Mouse (Mus musculus): ENCODE data around the gene Kcnma1. TPM values are rescaled to one million over a fixed set of nuclear protein-coding genes. Genes with fewer than 3 reads are reported as not detected.

Kcnma1 gene
- polyA plus RNA-seq, 1 experiment from 2014 or later, result 0.31 TPM

GRCm38 (mm10) chr14:23385776-23386608, 628.3 kb downstream of the Kcnma1 start:
- Histone ChIP-seq H3K4me2 (ENCODE audit: low read length) (no peak overlapping the region), H3K4me1 (ENCODE audit: control insufficient read depth in 2 of 2, insufficient read depth in 2 of 2, low read length in 2 of 2) (peaks cover 3 to 4% of the 10 kb centered on the region in 2 experiments; a peak in 2 of 4 replicates), H3K9me3 (ENCODE audit: control insufficient read depth, low read length) (no peaks in the 10 kb centered on the region), H3K9ac (ENCODE audit: low read length) (no peak overlapping the region), H3K27ac (replicated peaks in 1 of 2; ENCODE audit: control insufficient read depth in 1 of 2, insufficient read depth in 1 of 2, low read depth in 2 of 2, low read length in 2 of 2) (no peak overlapping the region), H3K27me3 (ENCODE audit: control insufficient read depth, insufficient read depth, low read length) (no peaks in the 10 kb centered on the region), H3K36me3 (ENCODE audit: control insufficient read depth, insufficient read depth, low read length) (no peaks in the 10 kb centered on the region), H3K4me3 (ENCODE audit: control insufficient read depth in 1 of 2, insufficient read depth in 1 of 2, low read depth in 1 of 2, low read length in 2 of 2) (no peak overlapping the region)
- ATAC-seq (ENCODE audit: insufficient number of reproducible peaks, insufficient read depth, low FRiP score, low read depth), result no peak
- 33% methylated on average over 11 of the region's 11 CpGs for WGBS

- no peak overlapping the region for H3K4me3 ChIP-seq (ENCODE audit: control insufficient read depth in 1 of 2, insufficient read depth in 1 of 2, low read depth in 1 of 2, low read length in 2 of 2)
- no peak overlapping the region for H3K27ac ChIP-seq (replicated peaks in 1 of 2; ENCODE audit: control insufficient read depth in 1 of 2, insufficient read depth in 1 of 2, low read depth in 2 of 2, low read length in 2 of 2)
- H3K36me3 ChIP-seq (ENCODE audit: control insufficient read depth, insufficient read depth, low read length), result no peaks in the 10 kb centered on the region
- H3K27me3 ChIP-seq (ENCODE audit: control insufficient read depth, insufficient read depth, low read length), result no peaks in the 10 kb centered on the region
- H3K4me2 ChIP-seq (ENCODE audit: low read length), result no peak overlapping the region
- no peaks in the 10 kb centered on the region for H3K9me3 ChIP-seq (ENCODE audit: control insufficient read depth, low read length)
- H3K4me1 ChIP-seq (ENCODE audit: control insufficient read depth in 2 of 2, insufficient read depth in 2 of 2, low read length in 2 of 2), result peaks cover 4 to 5% of the 10 kb centered on the region in 2 experiments
- H3K9ac ChIP-seq (ENCODE audit: low read length), result no peak overlapping the region
- no peak for ATAC-seq (ENCODE audit: insufficient number of reproducible peaks, insufficient read depth, low FRiP score, low read depth)
- 68% methylated on average over 6 of the region's 6 CpGs for WGBS
Measured at GRCm38 (mm10) chr14:23378351-23379087, 635.8 kb downstream of the Kcnma1 start.

GRCm38 (mm10) chr14:23372021-23372420, 642.3 kb downstream of the Kcnma1 start:
- no peaks in the 10 kb centered on the region for H3K27me3 ChIP-seq (ENCODE audit: control insufficient read depth, insufficient read depth, low read length)
- no peak for ATAC-seq (ENCODE audit: insufficient number of reproducible peaks, insufficient read depth, low FRiP score, low read depth)
- H3K9ac ChIP-seq (ENCODE audit: low read length), result no peak overlapping the region
- no peaks in the 10 kb centered on the region for H3K36me3 ChIP-seq (ENCODE audit: control insufficient read depth, insufficient read depth, low read length)
- H3K27ac ChIP-seq (replicated peaks in 1 of 2; ENCODE audit: control insufficient read depth in 1 of 2, insufficient read depth in 1 of 2, low read depth in 2 of 2, low read length in 2 of 2), result no peak overlapping the region
- H3K4me1 ChIP-seq (ENCODE audit: control insufficient read depth in 2 of 2, insufficient read depth in 2 of 2, low read length in 2 of 2), result peaks cover under 1 to 3% of the 10 kb centered on the region in 2 experiments; a peak in 2 of 4 replicates
- no peak overlapping the region for H3K4me3 ChIP-seq (ENCODE audit: control insufficient read depth in 1 of 2, insufficient read depth in 1 of 2, low read depth in 1 of 2, low read length in 2 of 2)
- no peaks in the 10 kb centered on the region for H3K9me3 ChIP-seq (ENCODE audit: control insufficient read depth, low read length)
- H3K4me2 ChIP-seq (ENCODE audit: low read length), result no peak overlapping the region
- WGBS, result 76% methylated on average over 3 of the region's 3 CpGs

GRCm38 (mm10) chr14:23360491-23360995, 653.7 kb downstream of the Kcnma1 start:
- no peak overlapping the region for H3K4me2 ChIP-seq (ENCODE audit: low read length)
- 60% methylated on average over 11 of the region's 11 CpGs for WGBS

GRCm38 (mm10) chr14:23358776-23359175, 655.5 kb downstream of the Kcnma1 start:
- WGBS, result 92% methylated on average over 6 of the region's 6 CpGs
- no peak for ATAC-seq (ENCODE audit: insufficient number of reproducible peaks, insufficient read depth, low FRiP score, low read depth)

More at GRCm38 (mm10) chr14:23360491-23360995, 653.7 kb downstream of the Kcnma1 start:
- Histone ChIP-seq H3K9me3 (ENCODE audit: control insufficient read depth, low read length) (no peaks in the 10 kb centered on the region), H3K4me3 (ENCODE audit: control insufficient read depth in 1 of 2, insufficient read depth in 1 of 2, low read depth in 1 of 2, low read length in 2 of 2) (no peak overlapping the region), H3K27me3 (ENCODE audit: control insufficient read depth, insufficient read depth, low read length) (no peaks in the 10 kb centered on the region), H3K27ac (replicated peaks in 1 of 2; ENCODE audit: control insufficient read depth in 1 of 2, insufficient read depth in 1 of 2, low read depth in 2 of 2, low read length in 2 of 2) (no peak overlapping the region), H3K9ac (ENCODE audit: low read length) (no peak overlapping the region), H3K36me3 (ENCODE audit: control insufficient read depth, insufficient read depth, low read length) (no peaks in the 10 kb centered on the region), H3K4me1 (ENCODE audit: control insufficient read depth in 2 of 2, insufficient read depth in 2 of 2, low read length in 2 of 2) (no peaks in the 10 kb centered on the region)
- ATAC-seq (ENCODE audit: insufficient number of reproducible peaks, insufficient read depth, low FRiP score, low read depth), result no peak

GRCm38 (mm10) chr14:23357529-23358278, 656.6 kb downstream of the Kcnma1 start:
- no peaks in the 10 kb centered on the region for H3K9me3 ChIP-seq (ENCODE audit: control insufficient read depth, low read length)
- no peak for ATAC-seq (ENCODE audit: insufficient number of reproducible peaks, insufficient read depth, low FRiP score, low read depth)
- no peak overlapping the region for H3K4me2 ChIP-seq (ENCODE audit: low read length)
- 80% methylated on average over 8 of the region's 8 CpGs for WGBS
- H3K27ac ChIP-seq (replicated peaks in 1 of 2; ENCODE audit: control insufficient read depth in 1 of 2, insufficient read depth in 1 of 2, low read depth in 2 of 2, low read length in 2 of 2), result no peak overlapping the region
- no peaks in the 10 kb centered on the region for H3K4me1 ChIP-seq (ENCODE audit: control insufficient read depth in 2 of 2, insufficient read depth in 2 of 2, low read length in 2 of 2)
- no peaks in the 10 kb centered on the region for H3K27me3 ChIP-seq (ENCODE audit: control insufficient read depth, insufficient read depth, low read length)
- no peak overlapping the region for H3K9ac ChIP-seq (ENCODE audit: low read length)
- H3K36me3 ChIP-seq (ENCODE audit: control insufficient read depth, insufficient read depth, low read length), result no peaks in the 10 kb centered on the region
- H3K4me3 ChIP-seq (ENCODE audit: control insufficient read depth in 1 of 2, insufficient read depth in 1 of 2, low read depth in 1 of 2, low read length in 2 of 2), result no peak overlapping the region

More at GRCm38 (mm10) chr14:23358776-23359175, 655.5 kb downstream of the Kcnma1 start:
- Histone ChIP-seq H3K9me3 (ENCODE audit: control insufficient read depth, low read length) (no peaks in the 10 kb centered on the region), H3K27me3 (ENCODE audit: control insufficient read depth, insufficient read depth, low read length) (no peaks in the 10 kb centered on the region), H3K4me2 (ENCODE audit: low read length) (no peak overlapping the region), H3K4me1 (ENCODE audit: control insufficient read depth in 2 of 2, insufficient read depth in 2 of 2, low read length in 2 of 2) (no peaks in the 10 kb centered on the region), H3K9ac (ENCODE audit: low read length) (no peak overlapping the region), H3K36me3 (ENCODE audit: control insufficient read depth, insufficient read depth, low read length) (no peaks in the 10 kb centered on the region), H3K4me3 (ENCODE audit: control insufficient read depth in 1 of 2, insufficient read depth in 1 of 2, low read depth in 1 of 2, low read length in 2 of 2) (no peak overlapping the region), H3K27ac (replicated peaks in 1 of 2; ENCODE audit: control insufficient read depth in 1 of 2, insufficient read depth in 1 of 2, low read depth in 2 of 2, low read length in 2 of 2) (no peak overlapping the region)

GRCm38 (mm10) chr14:23326786-23327185, 687.5 kb downstream of the Kcnma1 start:
- H3K4me2 ChIP-seq (ENCODE audit: low read length), result no peak overlapping the region
- ATAC-seq (ENCODE audit: insufficient number of reproducible peaks, insufficient read depth, low FRiP score, low read depth), result no peak
- no peaks in the 10 kb centered on the region for H3K9me3 ChIP-seq (ENCODE audit: control insufficient read depth, low read length)
- H3K27me3 ChIP-seq (ENCODE audit: control insufficient read depth, insufficient read depth, low read length), result no peaks in the 10 kb centered on the region
- no peaks in the 10 kb centered on the region for H3K36me3 ChIP-seq (ENCODE audit: control insufficient read depth, insufficient read depth, low read length)
- WGBS, result 70% methylated on average over 3 of the region's 3 CpGs
- H3K27ac ChIP-seq (replicated peaks in 1 of 2; ENCODE audit: control insufficient read depth in 1 of 2, insufficient read depth in 1 of 2, low read depth in 2 of 2, low read length in 2 of 2), result no peak overlapping the region
- H3K4me1 ChIP-seq (ENCODE audit: control insufficient read depth in 2 of 2, insufficient read depth in 2 of 2, low read length in 2 of 2), result no peaks in the 10 kb centered on the region
- H3K9ac ChIP-seq (ENCODE audit: low read length), result no peak overlapping the region
- no peak overlapping the region for H3K4me3 ChIP-seq (ENCODE audit: control insufficient read depth in 1 of 2, insufficient read depth in 1 of 2, low read depth in 1 of 2, low read length in 2 of 2)
